Mouse (Mus musculus) embryonic facial prominence, embryonic 11.5 days (tissue): Measurements from ENCODE around the gene Suclg2. TPM values are rescaled to one million over a fixed set of nuclear protein-coding genes. Genes with fewer than 3 reads are reported as not detected.

Source experiments
- ATAC-seq: fragments of 200-750 bp; cut with Nextera tagmentation; replicated peaks from 2 replicates; pipeline ENCODE4 v1.8.0; 2017; ENCODE audit warnings: low read depth; ENCODE audit not compliant: insufficient number of reproducible peaks, low FRiP score, low TSS enrichment
- DNase-seq: peaks from one replicate; pipeline ENCODE4 v3.0.0-alpha.2; 2015; ENCODE audit warnings: low spot score
- H3K27ac ChIP-seq: fragments of 300-500 bp; sonication (generic); replicated peaks from 2 replicates; pipeline ENCODE4 v1.5.1; 2014; ENCODE audit warnings: mild to moderate bottlenecking, low read depth, low read length, control low read depth
- H3K27me3 ChIP-seq: fragments of 300-500 bp; sonication (generic); 2 replicates; pipeline ENCODE4 v1.6.1; 2014; ENCODE audit warnings: mild to moderate bottlenecking, low read length, moderate library complexity, mixed read lengths; ENCODE audit not compliant: control insufficient read depth, insufficient read depth
- H3K36me3 ChIP-seq: fragments of 300-500 bp; sonication (generic); replicated peaks from 2 replicates; pipeline ENCODE4 v1.6.1; 2014; ENCODE audit warnings: low read depth, mild to moderate bottlenecking, low read length, moderate library complexity, mixed read lengths; ENCODE audit not compliant: control insufficient read depth, insufficient read depth
- H3K4me1 ChIP-seq: fragments of 300-500 bp; sonication (generic); 2 replicates; pipeline ENCODE4 v1.6.1; 2014; ENCODE audit warnings: low read length, mixed read lengths; ENCODE audit not compliant: control insufficient read depth, insufficient read depth
- H3K4me2 ChIP-seq: fragments of 300-500 bp; sonication (generic); 2 replicates; pipeline ENCODE4 v1.6.1; 2014; ENCODE audit warnings: low read depth, mild to moderate bottlenecking, control low read depth, low read length, moderate library complexity
- H3K4me3 ChIP-seq: fragments of 300-500 bp; sonication (generic); 2 replicates; pipeline ENCODE4 v1.5.1; 2014; ENCODE audit warnings: low read depth, low read length, control low read depth
- H3K9ac ChIP-seq: fragments of 300-500 bp; sonication (generic); replicated peaks from 2 replicates; pipeline ENCODE4 v1.6.1; 2014; ENCODE audit warnings: mild to moderate bottlenecking, control low read depth, low read length
- H3K9me3 ChIP-seq: fragments of 300-500 bp; sonication (generic); replicated peaks from 2 replicates; pipeline ENCODE4 v1.6.1; 2016; ENCODE audit warnings: mild to moderate bottlenecking, low read length, inconsistent platforms, mixed read lengths; ENCODE audit not compliant: control insufficient read depth
- WGBS: fragments of 180-500 bp; shearing (Covaris S2); extraction: QIAGEN DNeasy Blood & Tissue Kit; methylation state at CpG from one replicate; pipeline ENCODE4 v1.1.7; 2014; 5-methylcytosine and 5-hydroxymethylcytosine counted together
- polyA plus RNA-seq: library from polyadenylated mRNA; unstranded; fragments of >200 nt; fragmentation: Nextera tagmentation; extraction: Ambion mirVana; gene quantifications from 2 replicates; pipeline ENCODE4 v1.2.1, GENCODE M21; 2014

Suclg2 gene
- polyA plus RNA-seq, 1 experiment from 2014 or later = 67.2 TPM

DNA sequence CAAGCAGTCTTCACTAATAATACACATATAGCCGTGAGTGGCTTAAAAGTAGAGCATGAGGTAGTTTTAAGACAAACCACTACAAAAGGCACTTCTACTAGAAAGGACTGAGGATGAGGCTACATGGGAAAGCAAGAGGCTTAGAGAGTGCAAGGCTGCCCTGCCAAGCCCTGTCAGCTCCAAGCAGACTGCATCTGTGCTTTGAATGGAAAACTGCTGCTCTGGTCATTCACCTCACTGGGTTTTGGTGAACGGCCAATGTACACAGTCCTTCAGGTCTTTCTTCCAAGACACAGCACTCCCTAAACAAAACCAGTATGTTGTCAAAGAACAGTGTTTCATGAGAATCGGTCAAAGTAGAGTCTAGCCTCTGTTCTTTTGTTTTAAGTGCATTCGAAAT is 124.4 kb downstream of the Suclg2 start:
- no peak for DNase-seq
- Histone ChIP-seq H3K27me3 (no peaks in the 10 kb centered on the region), H3K9ac (no peak overlapping the region), H3K4me2 (no peak overlapping the region), H3K9me3 (no peaks in the 10 kb centered on the region), H3K27ac (no peak overlapping the region), H3K36me3 (no peaks in the 10 kb centered on the region), H3K4me3 (no peak overlapping the region), H3K4me1 (no peaks in the 10 kb centered on the region)
- WGBS = 88% methylated on average over 4 of the region's 4 CpGs
- no peak for ATAC-seq

DNA sequence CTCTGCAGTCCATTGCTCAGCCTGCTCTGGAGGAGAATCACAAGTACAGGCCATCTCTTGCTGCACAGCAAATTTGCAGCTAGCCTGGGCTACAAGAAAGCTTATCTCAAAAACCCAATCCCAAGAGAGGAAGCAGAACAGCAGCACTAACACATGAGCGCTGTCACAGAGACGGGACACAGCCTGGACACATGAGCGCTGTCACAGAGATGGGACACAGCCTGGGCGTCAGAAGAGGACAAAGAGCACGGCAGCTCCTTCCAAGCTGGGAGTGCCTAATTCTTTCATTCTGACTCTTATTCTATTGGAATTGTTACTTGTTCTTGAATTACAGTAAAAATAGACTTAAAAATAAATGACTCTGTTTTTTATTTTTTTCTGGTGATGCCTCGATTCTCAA is 126.2 kb downstream of the Suclg2 start:
- Histone ChIP-seq H3K9ac (no peak overlapping the region), H3K27ac (no peak overlapping the region), H3K36me3 (no peaks in the 10 kb centered on the region), H3K4me3 (no peak overlapping the region), H3K4me2 (no peak overlapping the region), H3K4me1 (no peaks in the 10 kb centered on the region), H3K27me3 (no peaks in the 10 kb centered on the region), H3K9me3 (no peaks in the 10 kb centered on the region)
- ATAC-seq (no peak), DNase-seq (no peak)
- 91% methylated on average over 6 of the region's 6 CpGs for WGBS

- Histone ChIP-seq H3K4me1 (no peaks in the 10 kb centered on the region), H3K4me2 (no peak overlapping the region), H3K9ac (no peak overlapping the region), H3K4me3 (no peak overlapping the region), H3K36me3 (no peaks in the 10 kb centered on the region), H3K27me3 (no peaks in the 10 kb centered on the region), H3K9me3 (no peaks in the 10 kb centered on the region), H3K27ac (no peak overlapping the region)
- no peak for ATAC-seq
- DNase-seq = no peak
- 43% methylated on average over 4 of the region's 4 CpGs for WGBS
Observed at GRCm38 (mm10) chr6:95590463-95590862, 128.1 kb downstream of the Suclg2 start.

GRCm38 (mm10) chr6:95587108-95587796 is 131.3 kb downstream of the Suclg2 start:
- no peaks in the 10 kb centered on the region for H3K9me3 ChIP-seq
- H3K4me2 ChIP-seq = no peak overlapping the region
- ATAC-seq = no peak
- H3K9ac ChIP-seq = no peak overlapping the region
- no peak for DNase-seq
- H3K4me1 ChIP-seq = no peaks in the 10 kb centered on the region
- H3K36me3 ChIP-seq = no peaks in the 10 kb centered on the region
- H3K27ac ChIP-seq = no peak overlapping the region
- H3K4me3 ChIP-seq = no peak overlapping the region
- 84% methylated on average over 6 of the region's 6 CpGs for WGBS
- no peaks in the 10 kb centered on the region for H3K27me3 ChIP-seq

- DNase-seq (no peak), ATAC-seq (no peak)
- no peak overlapping the region for H3K9ac ChIP-seq
- H3K27me3 ChIP-seq = no peaks in the 10 kb centered on the region
- no peak overlapping the region for H3K27ac ChIP-seq
- no peaks in the 10 kb centered on the region for H3K4me1 ChIP-seq
- no peaks in the 10 kb centered on the region for H3K36me3 ChIP-seq
- H3K4me2 ChIP-seq = no peak overlapping the region
- 81% methylated on average over 3 of the region's 3 CpGs for WGBS
- H3K9me3 ChIP-seq = no peaks in the 10 kb centered on the region
- H3K4me3 ChIP-seq = no peak overlapping the region
Observed at GRCm38 (mm10) chr6:95581893-95582292, 136.7 kb downstream of the Suclg2 start.

- Histone ChIP-seq H3K4me1 (no peaks in the 10 kb centered on the region), H3K36me3 (no peaks in the 10 kb centered on the region), H3K9me3 (no peaks in the 10 kb centered on the region), H3K27me3 (no peaks in the 10 kb centered on the region), H3K9ac (no peak overlapping the region), H3K4me3 (no peak overlapping the region), H3K27ac (no peak overlapping the region), H3K4me2 (no peak overlapping the region)
- 85% methylated on average over 4 of the region's 4 CpGs for WGBS
- DNase-seq (no peak), ATAC-seq (no peak)
Observed at GRCm38 (mm10) chr6:95579792-95580191, 138.8 kb downstream of the Suclg2 start.

DNA sequence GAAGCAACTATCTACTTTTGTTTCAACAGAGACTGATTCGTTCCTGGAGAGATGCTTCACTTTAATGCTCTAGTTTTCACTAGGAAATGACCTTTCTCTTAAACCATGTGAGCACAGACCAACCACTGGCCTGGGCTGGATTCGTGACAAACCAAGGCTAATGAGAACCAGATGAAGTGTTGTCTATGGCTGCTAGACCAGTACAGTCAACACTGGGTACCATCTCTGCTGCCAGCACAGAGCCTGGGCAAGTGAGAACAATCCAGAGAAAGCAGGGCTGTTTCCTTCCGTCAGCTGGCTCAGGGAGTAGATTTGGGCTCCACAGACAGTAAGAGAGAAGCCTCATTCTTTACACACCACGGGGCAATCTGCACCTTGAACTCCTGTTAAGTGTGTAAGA is 143.1 kb downstream of the Suclg2 start:
- Histone ChIP-seq H3K27me3 (no peaks in the 10 kb centered on the region), H3K9ac (no peak overlapping the region), H3K27ac (no peak overlapping the region), H3K9me3 (no peaks in the 10 kb centered on the region), H3K4me2 (no peak overlapping the region), H3K4me3 (no peak overlapping the region), H3K36me3 (no peaks in the 10 kb centered on the region), H3K4me1 (no peaks in the 10 kb centered on the region)
- WGBS = 15% methylated on average over 4 of the region's 4 CpGs
- ATAC-seq = no peak
- peak; percentile 72 for DNase-seq

DNA sequence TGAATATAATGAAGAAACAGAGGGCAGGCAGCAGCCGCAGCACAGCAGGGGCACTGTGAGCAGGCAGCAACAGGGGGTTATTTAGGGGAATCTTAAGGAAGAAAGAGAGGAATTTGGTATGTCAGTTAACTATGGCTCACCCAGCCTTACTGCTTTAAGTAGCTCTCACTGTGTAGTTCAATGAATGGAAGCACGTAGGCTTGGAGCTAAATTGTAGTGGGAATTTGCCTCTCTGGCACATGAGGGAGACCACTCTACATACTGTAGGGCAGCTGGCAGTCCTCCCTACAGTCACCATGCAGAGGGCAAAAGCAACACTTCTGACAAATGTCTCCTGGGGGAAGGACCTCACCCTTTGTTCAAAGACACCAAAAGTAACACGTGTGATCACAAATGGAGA is 143.7 kb downstream of the Suclg2 start:
- 26% methylated on average over 3 of the region's 3 CpGs for WGBS
- ATAC-seq (peak; percentile 77), DNase-seq (peak; percentile 35)
- Histone ChIP-seq H3K4me2 (no peak overlapping the region), H3K9ac (no peak overlapping the region), H3K27ac (no peak overlapping the region; the same call in 1 of the 2 replicates), H3K36me3 (no peaks in the 10 kb centered on the region), H3K9me3 (no peaks in the 10 kb centered on the region), H3K4me1 (no peaks in the 10 kb centered on the region), H3K4me3 (no peak overlapping the region), H3K27me3 (no peaks in the 10 kb centered on the region)
